Mouse (Mus musculus): Measurements from ENCODE around the gene Stk38.
"Not testable (repeated sequence)": the region's sequence is repeated elsewhere in the genome, so short reads cannot be mapped to it uniquely, and the experiment has no call there.

The Stk38 gene

GRCm38 (mm10) chr17:29007243-29007640, 553 bp downstream of the Stk38 start:
- DNase-seq, result no peak

GRCm38 (mm10) chr17:29006812-29007211, 983 bp downstream of the Stk38 start:
- no peak for DNase-seq

- no peak for DNase-seq
These were observed 2.8 kb downstream of the Stk38 start for GRCm38 (mm10) chr17:29005002-29005401.

GRCm38 (mm10) chr17:29003740-29004139, 4.1 kb downstream of the Stk38 start:
- DNase-seq, result no peak

GRCm38 (mm10) chr17:29000465-29000864, 7.3 kb downstream of the Stk38 start:
- no peak for DNase-seq

GRCm38 (mm10) chr17:28994615-28995014, 13.2 kb downstream of the Stk38 start:
- no peak for DNase-seq

- DNase-seq, result not testable (repeated sequence)
These were observed 14.8 kb downstream of the Stk38 start for GRCm38 (mm10) chr17:28993004-28993403.

- peak; percentile 32 to 48 for DNase-seq
These were observed 15.7 kb downstream of the Stk38 start for GRCm38 (mm10) chr17:28992105-28992504.

- no peak for DNase-seq
These were observed 16.5 kb downstream of the Stk38 start for GRCm38 (mm10) chr17:28991286-28991685.

- no peak for DNase-seq
These were observed 17.7 kb downstream of the Stk38 start for GRCm38 (mm10) chr17:28990060-28990459.

- no peak for DNase-seq
These were observed 18.8 kb downstream of the Stk38 start for GRCm38 (mm10) chr17:28988996-28989395.

GRCm38 (mm10) chr17:28988291-28988690, 19.5 kb downstream of the Stk38 start:
- DNase-seq, result no peak

GRCm38 (mm10) chr17:28987713-28988112, 20.1 kb downstream of the Stk38 start:
- DNase-seq, result peak in 1 of 2 experiments; percentile 48

GRCm38 (mm10) chr17:28986833-28987232, 21.0 kb downstream of the Stk38 start:
- peak in 1 of 2 experiments; percentile 43 for DNase-seq

- no peak for DNase-seq
These were observed 22.9 kb downstream of the Stk38 start for GRCm38 (mm10) chr17:28984724-28985420.

GRCm38 (mm10) chr17:28982591-28982990, 25.2 kb downstream of the Stk38 start:
- DNase-seq, result no peak

- no peak for DNase-seq
These were observed 26.7 kb downstream of the Stk38 start for GRCm38 (mm10) chr17:28981081-28981480.

- no peak for DNase-seq
These were observed 28.7 kb downstream of the Stk38 start for GRCm38 (mm10) chr17:28979091-28979490.

- DNase-seq, result no peak
These were observed 37.7 kb downstream of the Stk38 start for GRCm38 (mm10) chr17:28970122-28970521.

- DNase-seq, result no peak
These were observed 40.7 kb downstream of the Stk38 start for GRCm38 (mm10) chr17:28967021-28967610.

- DNase-seq, result no peak
These were observed 46.2 kb downstream of the Stk38 start for GRCm38 (mm10) chr17:28961596-28961995.

- no peak for DNase-seq
These were observed 47.2 kb downstream of the Stk38 start for GRCm38 (mm10) chr17:28960597-28960996.

GRCm38 (mm10) chr17:28954416-28954815, 53.4 kb downstream of the Stk38 start:
- DNase-seq, result no peak

- peak; percentile 35 to 38 for DNase-seq
These were observed 54.5 kb downstream of the Stk38 start for GRCm38 (mm10) chr17:28953251-28953650.

Data from cerebellum, postnatal 25 days (tissue).